Comparison of ENCODE assay signal across 20 mouse cellular contexts in genomic region chr16:33234128-33234527, GRCm38 (mm10). TPM values are rescaled to one million over a fixed set of nuclear protein-coding genes. Genes with fewer than 3 reads are reported as not detected.
DNase-seq lines count a peak whose midpoint lies in the region; ATAC-seq and TF ChIP-seq lines count a peak whose summit lies in the region.
"Had no signal": no experiment of that assay in that cellular context is flagged by ENCODE, and none has a peak within 500 bp of the region (broad histone marks: within the 10 kb centered on the region; RNA-seq: fewer than 3 reads in every experiment).

No protein-coding gene starts in this region.

- no peak overlapping the region for H3K4me2 ChIP-seq in heart, embryonic 11.5 days
- H3K4me2 ChIP-seq in kidney, embryonic 14.5 days (replicated peaks; ENCODE audit: low read depth, low read length) = no peak overlapping the region
- H3K4me2 ChIP-seq in liver, embryonic 12.5 days = no peak overlapping the region
- H3K4me2 ChIP-seq: forebrain, embryonic 13.5 days; hindbrain, embryonic 13.5 days; liver, embryonic 11.5 days had no signal

- peaks cover 3% of the 10 kb centered on the region; the same call in 1 of the 2 replicates for H3K36me3 ChIP-seq in heart, embryonic 11.5 days (ENCODE audit: control insufficient read depth, insufficient read depth, low read length)
- H3K36me3 ChIP-seq in kidney, embryonic 14.5 days (ENCODE audit: control insufficient read depth, insufficient read depth, low read length) = peaks cover 47% of the 10 kb centered on the region
- peaks cover 56% of the 10 kb centered on the region for H3K36me3 ChIP-seq in liver, embryonic 12.5 days

- TF ChIP-seq POLR2A in brain, embryonic 14.5 days (IDR thresholded peaks at IDR 0.05; ENCODE audit: borderline replicate concordance, extremely low read depth, insufficient read depth, insufficient read length, poor library complexity, severe bottlenecking) = no peak

- no peak for ATAC-seq in heart, embryonic 11.5 days (replicated peaks; ENCODE audit: insufficient number of reproducible peaks, low FRiP score, low TSS enrichment)
- peak; percentile 66; the same call in 1 of the 2 replicates for ATAC-seq in kidney, embryonic 14.5 days (ENCODE audit: low FRiP score, low TSS enrichment)
- ATAC-seq in liver, embryonic 12.5 days = no peak
- ATAC-seq: forebrain, embryonic 13.5 days; midbrain, embryonic 16.5 days had no signal

- no peaks in the 10 kb centered on the region for H3K4me1 ChIP-seq in heart, embryonic 11.5 days (ENCODE audit: control insufficient read depth, insufficient read depth, low read length)
- peaks cover 4% of the 10 kb centered on the region; the same call in 1 of the 2 replicates for H3K4me1 ChIP-seq in kidney, embryonic 14.5 days (ENCODE audit: control insufficient read depth, insufficient read depth, low read length)
- H3K4me1 ChIP-seq in liver, embryonic 12.5 days = no peaks in the 10 kb centered on the region
- H3K4me1 ChIP-seq: forebrain, embryonic 13.5 days had no signal

- 90% methylated on average over 12 of the region's 12 CpGs for WGBS in heart, embryonic 11.5 days (ENCODE audit: insufficient replicate concordance)
- WGBS in kidney, embryonic 14.5 days = 52% methylated on average over 12 of the region's 12 CpGs
- WGBS in liver, embryonic 12.5 days (ENCODE audit: insufficient replicate concordance) = 86% methylated on average over 12 of the region's 12 CpGs

- no peaks in the 10 kb centered on the region for H3K9me3 ChIP-seq in heart, embryonic 11.5 days (replicated peaks; ENCODE audit: control insufficient read depth, low read length)
- no peaks in the 10 kb centered on the region for H3K9me3 ChIP-seq in kidney, embryonic 14.5 days (ENCODE audit: control insufficient read depth, low read length)
- no peaks in the 10 kb centered on the region for H3K9me3 ChIP-seq in liver, embryonic 12.5 days (replicated peaks)
- H3K9me3 ChIP-seq: forebrain, embryonic 13.5 days; G1E; hindbrain, embryonic 13.5 days; megakaryocyte, embryonic 14.5 days had no signal

- H3K27me3 ChIP-seq in heart, embryonic 11.5 days (ENCODE audit: control insufficient read depth, insufficient read depth, low read length) = no peaks in the 10 kb centered on the region
- no peaks in the 10 kb centered on the region for H3K27me3 ChIP-seq in kidney, embryonic 14.5 days (ENCODE audit: control insufficient read depth, insufficient read depth, low read length)
- no peaks in the 10 kb centered on the region for H3K27me3 ChIP-seq in liver, embryonic 12.5 days (replicated peaks)
- H3K27me3 ChIP-seq: forebrain, embryonic 13.5 days; hindbrain, embryonic 13.5 days; megakaryocyte, embryonic 14.5 days had no signal

- H3K27ac ChIP-seq in heart, embryonic 11.5 days (ENCODE audit: low read depth, low read length) = no peak overlapping the region
- no peak overlapping the region for H3K27ac ChIP-seq in kidney, embryonic 14.5 days (ENCODE audit: low read depth, low read length)
- no peak overlapping the region for H3K27ac ChIP-seq in liver, embryonic 12.5 days
- H3K27ac ChIP-seq: forebrain, embryonic 13.5 days; hindbrain, embryonic 13.5 days had no signal

- no peak overlapping the region for H3K9ac ChIP-seq in heart, embryonic 11.5 days (ENCODE audit: low read depth, low read length)
- no peak overlapping the region for H3K9ac ChIP-seq in kidney, embryonic 14.5 days (ENCODE audit: low read depth, low read length)
- no peak overlapping the region for H3K9ac ChIP-seq in liver, embryonic 12.5 days
- H3K9ac ChIP-seq: forebrain, embryonic 13.5 days; hindbrain, embryonic 13.5 days had no signal

- no peak for TF ChIP-seq CTCF in brain, embryonic 14.5 days (IDR thresholded peaks at IDR 0.05; ENCODE audit: borderline replicate concordance, extremely low read depth, insufficient read depth, insufficient read length)

- no peak overlapping the region for H3K4me3 ChIP-seq in heart, embryonic 11.5 days (ENCODE audit: low read depth, low read length)
- H3K4me3 ChIP-seq in kidney, embryonic 14.5 days (ENCODE audit: low read length) = no peak overlapping the region
- no peak overlapping the region for H3K4me3 ChIP-seq in liver, embryonic 12.5 days
- H3K4me3 ChIP-seq: forebrain, embryonic 13.5 days; hindbrain, embryonic 13.5 days; megakaryocyte, embryonic 14.5 days had no signal

- DNase-seq in heart, adult 11 months = peak; percentile 79
- peak; percentile 10 for DNase-seq in brain, embryonic 14.5 days (ENCODE audit: low read depth)
- peak; percentile 29 to 48 for DNase-seq in kidney, postnatal 36 days
- DNase-seq in layer of hippocampus, postnatal 36 days = no peak
- no peak for DNase-seq in thymus, postnatal 10 days (ENCODE audit: low spot score in 2 of 2)
- DNase-seq: adrenal gland, postnatal 36 days; cerebellum, adult 18-20 months; cerebellum, postnatal 36 days; gastrocnemius, postnatal 36 days; heart, postnatal 14 days; lung, adult 2 months had no signal

RNA-seq across cellular contexts. Expression of gene Snx4, which starts 17.1 kb away (rescaled TPM):
- polyA plus RNA-seq in heart, embryonic 11.5 days (2014; fragmentation: Nextera tagmentation; extraction: Ambion mirVana) = 75.2 and 93.8 TPM in 2 replicates
- 25.9 and 40.3 TPM in 2 replicates for polyA plus RNA-seq in brain, embryonic 14.5 days (2012; rRNA removed)
- polyA plus RNA-seq in kidney, embryonic 14.5 days (2014; fragmentation: Nextera tagmentation; extraction: Ambion mirVana) = 68.5 and 79.7 TPM in 2 replicates
- 31.3 and 34.5 TPM in 2 replicates for polyA plus RNA-seq in liver, embryonic 12.5 days (2016; fragmentation: Nextera tagmentation; extraction: Ambion mirVana)
- total RNA-seq in layer of hippocampus, postnatal 36 days (2021) = 10 to 100 TPM; 29.0 to 33.0 TPM

RNA-seq across cellular contexts. Expression of gene Osbpl11, which starts 49.3 kb away (rescaled TPM):
- polyA plus RNA-seq in heart, embryonic 11.5 days (2014; fragmentation: Nextera tagmentation; extraction: Ambion mirVana) = 15.1 and 17.2 TPM in 2 replicates
- 15.5 and 19.7 TPM in 2 replicates for polyA plus RNA-seq in brain, embryonic 14.5 days (2012; rRNA removed)
- 12.0 and 18.9 TPM in 2 replicates for polyA plus RNA-seq in kidney, embryonic 14.5 days (2014; fragmentation: Nextera tagmentation; extraction: Ambion mirVana)
- polyA plus RNA-seq in liver, embryonic 12.5 days (2016; fragmentation: Nextera tagmentation; extraction: Ambion mirVana) = 11.0 and 11.2 TPM in 2 replicates
- total RNA-seq in layer of hippocampus, postnatal 36 days (2021) = 10 to 100 TPM; 18.4 to 19.9 TPM

Comparison
In these comparisons a context has a peak if more than half of its experiments do, and no peak if none do; other contexts are left out.
1. DNase-seq: peak in heart, adult 11 months (single experiment), brain, embryonic 14.5 days (single experiment) and kidney, postnatal 36 days (2 of 2); none in layer of hippocampus, postnatal 36 days (0 of 2) and thymus, postnatal 10 days (0 of 2).